Mouse (Mus musculus): Measurements from ENCODE around the gene Meaf6.
A peak's percentile ranks its signal among the peaks of the same experiment; 100 is the strongest.

DNA sequence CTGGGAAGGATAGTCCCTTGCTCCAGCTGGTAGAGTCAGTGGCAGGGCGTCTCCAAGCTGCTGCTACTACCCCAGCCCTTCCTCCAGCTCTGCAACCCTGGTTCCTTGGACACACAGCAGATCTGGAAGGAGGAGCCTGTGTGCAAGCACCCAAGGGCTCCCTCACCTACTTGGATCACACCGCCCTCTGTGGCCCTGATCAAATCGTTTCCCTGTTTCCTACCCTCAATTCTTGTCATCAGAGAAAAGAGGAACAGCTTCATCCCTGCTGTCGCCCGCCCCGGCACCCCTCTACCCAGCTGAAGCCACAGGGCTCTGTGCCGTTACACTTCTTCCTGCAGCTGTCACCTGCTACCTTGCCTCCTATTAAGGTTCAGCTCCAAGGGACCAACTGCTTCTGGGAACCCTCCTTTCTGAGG, 33.0 kb downstream of the Meaf6 start:
- 0 out of 2 replicates have a peak, but pooled peaks have one; percentile 11 for TF ChIP-seq POLR2A (IDR thresholded peaks at IDR 0.05; ENCODE audit: insufficient read depth, low read depth, low read length)
- TF ChIP-seq EP300 (IDR thresholded peaks at IDR 0.05; ENCODE audit: insufficient read depth, low read depth, low read length), result no peak

Measured in heart, adult 2 months (tissue).